Mouse (Mus musculus) mouse embryonic stem cell (cell line): ENCODE data around the gene Ctsa.
"Not testable (repeated sequence)": the region's sequence is repeated elsewhere in the genome, so short reads cannot be mapped to it uniquely, and the experiment has no call there.

Source experiments
- in situ Hi-C, 2 experiments: fragments of 300-500 bp; cut with MboI; formaldehyde crosslinking; loops; 1 replicate in 1 of 2; 3 replicates in 1 of 2; pipeline ENCODE4 v1.14.3; 2019 to 2020; ENCODE audit warnings: low sequenced_read_pairs in 2 of 2, low pct_unique_long_range_greater_than_20kb in 1 of 2, mixed read lengths in 1 of 2; ENCODE audit not compliant: unreplicated experiment in 1 of 2

The Ctsa gene

DNA sequence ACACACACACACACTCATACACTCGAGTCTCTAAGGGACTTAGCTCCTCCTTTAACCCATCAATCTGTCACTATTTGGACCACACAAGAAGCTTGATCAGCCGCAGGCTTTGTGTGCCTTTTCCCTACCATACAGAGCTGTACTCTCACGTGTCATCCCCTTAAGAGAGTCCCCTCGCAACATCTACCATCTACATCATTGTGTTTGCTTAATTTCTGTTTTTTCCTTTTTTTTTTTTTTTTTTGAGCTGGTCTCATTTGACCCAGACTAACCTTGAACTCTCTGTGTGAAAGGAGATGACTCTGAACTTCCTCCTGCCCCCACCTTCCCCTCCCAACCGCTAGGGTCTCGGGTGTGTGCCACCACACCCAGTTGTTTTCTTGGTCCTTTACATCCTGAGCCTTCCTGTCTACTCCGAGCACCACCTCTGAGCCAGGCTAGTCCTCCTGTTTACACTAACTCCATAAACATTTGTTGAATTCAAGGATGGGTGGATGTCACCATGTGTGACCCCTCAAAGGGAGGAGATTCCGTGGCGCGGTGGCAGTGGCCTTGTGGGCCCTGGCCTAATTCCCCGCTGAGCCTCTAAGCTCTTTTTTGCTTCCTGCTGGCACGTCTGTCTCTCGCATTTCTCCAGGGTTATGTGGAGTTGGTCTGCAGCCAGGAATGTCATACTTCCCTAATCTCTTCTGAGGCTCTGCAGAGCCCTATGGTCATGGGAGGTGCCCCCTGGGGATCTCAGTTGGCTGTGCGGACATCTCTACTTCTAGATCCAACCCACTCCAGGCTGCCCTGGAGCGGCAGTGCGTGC, 34.3 kb downstream of the Ctsa start:
- in situ Hi-C loops = no loop called here

GRCm38 (mm10) chr2:164867566-164867965, 34.9 kb downstream of the Ctsa start:
- in situ Hi-C loops = no loop called here

GRCm38 (mm10) chr2:164868491-164868890, 35.8 kb downstream of the Ctsa start:
- in situ Hi-C loops = no loop called here

DNA sequence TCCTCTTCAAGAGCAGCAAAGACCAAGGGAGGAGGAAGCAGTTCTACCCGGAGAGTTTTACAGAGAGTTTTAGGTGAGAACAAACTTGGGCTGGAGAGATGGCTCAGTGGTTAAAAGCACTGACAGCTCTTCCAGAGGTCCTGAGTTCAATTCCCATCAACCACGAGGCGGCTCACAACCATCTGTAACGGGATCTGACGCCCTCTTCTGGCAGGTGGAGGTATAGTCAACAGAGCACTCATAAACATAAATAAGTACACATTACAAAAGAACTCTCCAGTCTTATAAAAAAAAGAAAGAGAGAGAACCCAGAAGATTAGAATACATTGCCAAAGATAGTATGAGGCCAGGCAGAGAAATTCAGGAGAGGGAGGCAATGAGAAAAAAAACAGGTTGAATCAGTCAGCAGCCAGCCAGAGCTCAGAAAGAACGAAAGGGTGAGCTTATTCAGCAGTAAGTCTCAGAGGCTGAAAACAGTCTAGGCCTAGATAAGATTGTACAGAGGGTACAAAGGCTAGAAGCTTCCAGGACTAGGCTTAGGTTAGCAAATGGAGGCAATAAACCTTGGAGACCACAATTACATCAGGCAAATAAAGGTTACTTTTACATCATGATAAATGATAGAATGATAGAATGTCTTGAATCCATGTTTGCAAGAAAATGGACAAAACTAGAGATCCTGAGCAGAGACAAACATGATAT, 39.1 kb downstream of the Ctsa start:
- in situ Hi-C loops = no loop called here

- in situ Hi-C loops = no loop called here
Measured at GRCm38 (mm10) chr2:164873621-164874020, 40.9 kb downstream of the Ctsa start.

- in situ Hi-C loops = no loop called here
Measured at GRCm38 (mm10) chr2:164874239-164874769, 41.6 kb downstream of the Ctsa start.

DNA sequence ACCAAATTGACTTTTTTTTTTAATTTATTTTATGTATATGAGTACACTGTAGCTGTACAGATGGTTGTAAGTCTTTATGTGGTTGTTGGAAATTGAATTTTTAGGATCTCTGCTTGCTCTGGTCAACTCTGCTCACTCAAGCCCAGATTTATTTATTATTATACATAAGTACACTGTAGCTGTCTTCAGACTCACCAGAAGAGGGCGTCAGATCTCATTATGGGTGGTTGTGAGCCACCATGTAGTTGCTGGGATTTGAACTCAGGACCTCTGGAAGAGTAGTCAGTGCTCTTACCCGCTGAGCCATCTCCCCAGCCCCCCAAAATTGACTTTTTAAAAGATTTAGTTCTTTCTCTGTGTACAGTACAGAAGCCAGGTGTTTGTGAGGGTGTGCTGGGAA, 43.0 kb downstream of the Ctsa start:
- in situ Hi-C loops = not testable (repeated sequence)

DNA sequence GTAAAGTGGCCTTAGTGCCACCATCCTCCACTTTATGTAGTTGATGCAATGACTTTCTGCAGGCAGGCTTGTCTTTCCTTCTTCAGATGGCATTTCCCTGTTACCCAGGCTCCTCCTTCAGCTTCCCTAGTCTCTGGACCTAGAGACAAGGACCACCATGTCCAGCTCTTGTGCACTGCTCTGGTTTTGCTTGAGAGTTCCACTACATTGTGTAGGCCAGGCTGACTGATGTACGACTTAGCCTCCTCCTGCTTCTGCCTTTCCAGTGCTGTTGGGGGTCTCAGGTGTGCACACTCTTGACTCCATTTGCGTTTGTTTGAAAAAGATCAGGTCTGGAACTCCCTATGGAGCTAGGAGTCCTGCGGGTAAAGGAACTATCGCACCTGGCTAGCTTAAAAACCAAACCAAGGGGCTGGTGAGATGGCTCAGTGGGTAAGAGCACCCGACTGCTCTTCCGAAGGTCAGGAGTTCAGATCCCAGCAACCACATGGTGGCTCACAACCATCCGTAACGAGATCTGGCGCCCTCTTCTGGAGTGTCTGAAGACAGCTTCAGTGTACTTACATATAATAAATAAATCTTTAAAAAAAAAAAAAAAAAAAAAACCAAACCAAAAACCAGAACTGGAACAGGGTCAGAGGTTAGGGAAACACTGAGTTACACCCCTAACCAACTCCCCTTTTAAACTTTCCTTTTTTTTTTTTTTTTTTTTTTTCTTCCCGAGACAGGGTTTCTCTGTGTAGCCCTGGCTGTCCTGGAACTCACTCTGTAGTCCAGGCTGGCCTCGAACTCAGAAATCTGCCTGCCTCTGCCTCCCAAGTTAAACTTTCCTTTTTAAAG, 44.9 kb downstream of the Ctsa start:
- in situ Hi-C loops = not testable (repeated sequence)

DNA sequence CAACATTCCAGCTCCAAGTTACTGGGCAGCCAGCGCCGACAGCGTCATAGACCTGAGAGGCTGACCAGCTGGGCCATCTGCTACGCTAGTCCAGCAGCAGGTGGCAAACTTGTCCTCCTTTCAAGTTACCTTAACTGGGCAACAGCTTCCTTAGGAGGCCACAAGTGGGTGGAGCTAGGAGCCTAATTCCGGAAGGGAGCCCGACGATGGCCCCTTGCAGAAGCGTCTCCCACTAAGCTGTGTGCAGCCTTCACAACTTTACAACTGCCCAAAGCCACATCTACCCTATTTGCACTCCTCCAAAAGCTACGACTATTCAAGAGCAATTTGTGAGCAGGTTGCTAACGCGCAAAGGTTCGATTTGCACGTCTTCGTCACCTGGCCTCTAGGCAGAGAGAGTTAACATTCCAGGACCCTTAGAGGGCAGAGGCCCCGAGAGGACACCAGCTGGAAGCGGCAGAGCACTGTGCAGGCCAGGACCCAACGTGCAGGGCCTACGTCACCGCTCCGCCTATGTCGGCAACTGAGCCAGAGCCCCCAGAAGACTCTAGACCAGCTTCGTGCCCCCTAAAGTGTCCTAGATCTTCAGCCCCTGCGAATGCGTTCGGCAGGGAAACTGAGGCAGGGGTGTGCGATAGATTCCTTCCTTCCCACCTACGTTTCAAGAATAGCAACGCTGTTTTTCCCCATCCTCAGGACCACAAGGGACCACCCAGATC, 46.0 kb downstream of the Ctsa start:
- in situ Hi-C loops = no loop called here

GRCm38 (mm10) chr2:164879228-164879567, 46.5 kb downstream of the Ctsa start, which contains the start of gene Pcif1:
TSS of gene Pcif1 (plus strand) at chr2:164879304.
- in situ Hi-C loops = no loop called here

- in situ Hi-C loops = no loop called here
Measured at GRCm38 (mm10) chr2:164879568-164880277, 47.0 kb downstream of the Ctsa start.

DNA sequence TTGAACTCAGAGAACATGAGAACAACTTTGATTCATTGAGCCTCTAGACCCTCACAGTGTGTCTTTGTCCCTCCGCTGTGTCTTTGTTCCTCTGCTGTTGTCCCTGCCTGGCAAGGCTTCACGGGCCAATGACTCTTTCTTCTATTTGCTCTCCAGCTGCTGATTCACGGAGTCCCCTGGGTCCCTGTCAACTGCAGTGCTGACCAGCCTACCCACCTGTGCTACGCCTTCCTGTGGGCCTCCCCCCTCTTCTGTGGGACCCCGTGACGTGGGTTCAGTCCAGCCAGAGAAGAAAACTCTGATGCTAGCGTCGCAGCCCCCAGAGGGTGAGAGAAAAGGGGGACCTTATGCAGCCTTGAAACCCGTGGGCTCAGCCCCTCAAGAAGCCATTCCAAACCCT, 49.9 kb downstream of the Ctsa start:
- in situ Hi-C loops = no loop called here

GRCm38 (mm10) chr2:164885788-164886187, 53.1 kb downstream of the Ctsa start:
- in situ Hi-C loops = no loop called here

- in situ Hi-C loops = no loop called here
Measured at GRCm38 (mm10) chr2:164886617-164887016, 53.9 kb downstream of the Ctsa start.

GRCm38 (mm10) chr2:164888996-164889395, 56.3 kb downstream of the Ctsa start:
- in situ Hi-C loops = no loop called here

DNA sequence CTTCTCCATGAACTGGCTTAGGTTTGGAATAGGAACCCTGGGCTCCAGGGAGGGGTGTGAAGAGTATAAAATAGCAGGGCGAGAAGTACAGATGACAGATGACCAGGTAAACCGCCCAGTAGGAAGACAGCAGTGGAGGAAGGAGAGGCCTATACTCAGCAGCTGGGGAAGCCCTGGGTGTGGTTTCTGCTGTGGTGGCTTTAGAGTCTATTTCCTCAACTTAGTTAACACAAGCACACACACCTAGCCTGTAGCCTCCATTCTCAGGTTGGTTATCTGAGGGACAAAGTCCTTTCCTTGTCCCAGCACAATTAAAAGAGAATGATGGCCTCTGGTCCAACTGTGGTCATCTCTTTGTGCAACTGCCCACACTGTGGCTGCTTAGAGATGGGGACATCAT, 57.3 kb downstream of the Ctsa start:
- in situ Hi-C loops = loop anchor here in 1 of 2 experiments (10.0 kb wide), 1 partner anchor 45 kb away; no protein-coding TSS in a partner anchor
